Mouse (Mus musculus) retina, postnatal 1 day (tissue): ENCODE results near the gene Dis3.

ENCODE experiments used
- DNase-seq: peaks from one replicate; pipeline ENCODE4 v3.0.0-alpha.2; 2012

Gene Dis3

DNA sequence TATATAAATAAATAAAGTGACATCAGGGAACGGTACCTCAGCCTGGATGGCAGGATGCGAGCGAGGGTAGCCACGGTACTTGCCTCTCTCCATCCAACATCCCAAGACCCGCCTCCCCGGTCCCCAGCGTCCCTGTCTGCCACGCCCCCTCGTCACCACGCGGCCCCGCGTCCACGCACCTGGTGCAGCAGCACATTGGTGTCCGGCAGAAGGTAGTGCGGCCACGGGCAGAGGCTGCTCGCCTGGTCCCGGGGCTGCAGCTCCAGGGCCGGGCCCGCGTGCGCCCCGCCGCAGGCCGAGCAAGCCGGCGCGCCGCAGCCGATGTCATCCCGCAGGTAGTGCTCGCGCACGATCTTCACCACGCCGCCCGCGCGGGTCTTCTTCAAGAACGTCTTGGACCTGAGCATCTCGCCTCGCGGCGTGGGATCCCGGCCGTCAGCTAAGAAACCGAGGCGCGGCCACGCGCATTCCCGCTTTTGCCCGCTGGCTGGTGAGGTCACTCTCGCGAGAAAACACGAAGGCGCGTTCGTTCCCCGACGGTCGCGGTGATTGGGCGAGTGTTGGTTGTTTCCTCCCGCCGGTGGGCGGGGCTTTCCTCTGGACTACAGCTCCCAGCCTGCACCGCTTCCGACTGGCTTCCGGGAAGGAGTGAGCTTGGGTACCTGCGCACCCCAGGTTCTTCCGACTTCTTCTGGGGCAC, at the start of gene Dis3, which contains the start of gene Pibf1:
TSS of gene Dis3 (minus strand) at position 504 of the 700 bp plus-strand sequence.
TSS of gene Pibf1 (plus strand) at position 158 of the 700 bp plus-strand sequence.
- peak; percentile 99 for DNase-seq

DNA sequence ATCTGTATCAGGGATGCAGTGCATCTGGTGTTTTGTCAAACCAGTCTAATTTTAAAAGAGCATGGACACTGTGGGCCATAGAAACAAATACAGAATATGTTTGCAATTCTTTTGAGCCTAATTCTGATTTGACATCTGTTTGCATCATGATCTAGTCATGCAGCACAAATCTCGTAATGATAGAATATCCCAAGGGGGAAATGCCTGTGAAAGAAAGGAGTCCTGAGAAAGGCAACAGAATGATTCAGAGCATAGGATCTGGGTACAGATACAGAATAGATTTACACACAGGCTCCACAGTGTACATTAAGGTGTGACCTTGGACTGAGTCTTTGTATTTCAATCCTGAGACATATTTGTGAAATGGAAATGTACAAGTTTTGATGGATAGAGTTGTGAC, 47.3 kb upstream of the Dis3 start:
- peak; percentile 25 for DNase-seq

- peak; percentile 82 for DNase-seq
Observed at GRCm38 (mm10) chr14:99141786-99142633, 42.4 kb upstream of the Dis3 start.

DNA sequence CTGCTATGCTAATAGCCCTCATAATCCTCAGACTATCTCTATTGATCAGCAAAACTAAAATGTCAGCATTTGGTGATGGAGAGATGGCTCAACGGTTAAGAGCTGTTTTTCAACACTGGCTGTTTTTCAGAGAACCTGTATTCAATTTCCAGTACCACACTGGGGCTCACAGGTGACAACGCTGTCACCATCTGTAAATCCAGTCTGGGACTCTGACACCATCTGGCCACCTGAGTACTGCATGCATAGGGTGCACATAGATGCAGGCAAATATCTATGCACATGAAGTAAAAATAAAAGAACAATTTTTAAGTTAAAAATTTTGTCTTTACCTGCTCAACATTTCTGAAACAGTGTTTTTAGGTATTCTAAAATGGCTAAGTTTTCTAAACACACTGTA, 40.5 kb upstream of the Dis3 start:
- DNase-seq, result no peak

- DNase-seq, result no peak
Observed at GRCm38 (mm10) chr14:99136297-99136696, 36.7 kb upstream of the Dis3 start.

DNA sequence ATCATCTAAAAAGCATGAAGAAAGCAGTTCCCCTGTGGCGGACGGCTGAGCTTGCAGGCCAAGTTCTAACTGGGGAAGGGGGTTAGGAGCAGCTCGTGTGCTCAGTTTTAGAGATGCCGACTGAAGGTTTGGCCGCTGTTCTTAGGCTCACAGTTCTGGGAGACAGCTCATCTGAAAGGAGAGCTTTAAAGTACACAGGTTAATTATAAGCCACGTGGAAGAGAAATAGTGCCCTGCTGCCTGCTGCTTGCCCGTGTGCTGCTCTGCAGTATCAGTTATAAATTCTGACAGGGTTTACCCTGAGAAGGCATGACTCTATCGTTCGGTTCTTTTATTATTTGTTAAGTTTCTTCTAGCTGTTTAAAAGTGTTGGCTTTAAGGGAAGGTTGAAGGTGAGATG, 36.2 kb upstream of the Dis3 start:
- DNase-seq, result peak; percentile 34

- DNase-seq, result no peak
Observed at GRCm38 (mm10) chr14:99134048-99134447, 34.5 kb upstream of the Dis3 start.

DNA sequence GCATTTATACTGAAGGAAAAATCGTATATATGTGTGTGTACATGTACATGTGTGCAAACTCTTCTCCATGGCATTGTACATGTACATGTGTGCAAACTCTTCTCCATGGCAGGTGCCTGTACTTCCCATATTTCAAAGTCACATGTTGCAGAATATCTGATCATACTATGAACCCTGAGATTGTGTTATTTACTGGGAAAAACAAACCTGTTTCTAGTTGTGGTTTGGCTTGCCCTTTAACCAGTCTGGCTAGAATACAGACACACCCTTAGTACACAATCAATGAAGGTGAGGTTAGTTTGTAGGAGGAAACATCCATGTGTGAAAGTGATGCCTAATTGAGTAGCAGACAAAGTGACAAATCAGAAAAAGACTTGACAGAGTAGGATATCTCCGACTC, 29.5 kb upstream of the Dis3 start:
- no peak for DNase-seq

DNA sequence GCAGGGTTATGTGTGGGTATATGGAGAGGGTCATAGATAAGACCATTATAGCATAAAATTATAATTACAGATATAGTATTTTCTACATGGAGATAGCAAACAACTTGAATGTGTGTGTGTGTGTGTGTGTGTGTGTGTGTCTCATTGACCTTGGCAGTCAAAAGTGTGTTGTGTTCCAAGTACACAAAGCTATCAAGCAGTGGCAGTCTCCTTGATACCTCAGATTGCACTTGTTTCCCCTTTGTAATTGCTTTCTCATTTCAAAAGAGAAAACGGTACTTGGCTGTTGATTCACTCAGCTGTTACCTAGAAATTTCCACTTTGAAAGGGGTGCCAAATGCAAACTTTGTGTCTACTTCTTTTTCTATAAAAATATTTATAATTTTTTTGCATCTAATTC, 27.9 kb upstream of the Dis3 start:
- DNase-seq, result no peak

- DNase-seq, result no peak
Observed at GRCm38 (mm10) chr14:99126713-99127112, 27.1 kb upstream of the Dis3 start.

DNA sequence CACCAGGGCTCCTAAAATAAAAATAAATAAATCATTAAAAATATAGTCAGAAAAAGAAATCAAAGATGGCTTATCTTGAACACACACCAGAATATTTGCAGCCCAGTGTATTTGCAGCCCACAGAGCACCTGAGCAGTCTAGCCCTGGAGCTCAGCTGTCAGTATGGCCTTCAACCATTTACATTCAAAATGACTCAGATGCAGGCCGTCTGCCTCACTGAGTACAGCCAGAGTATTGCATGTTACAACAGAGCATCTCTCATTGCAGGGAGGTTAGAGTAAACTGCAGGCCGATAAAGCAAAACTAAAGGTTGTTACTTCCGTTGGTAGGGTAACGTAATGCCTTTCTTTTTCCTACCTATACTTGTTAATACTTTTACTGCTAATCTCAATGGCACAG, 24.5 kb upstream of the Dis3 start:
- no peak for DNase-seq

DNA sequence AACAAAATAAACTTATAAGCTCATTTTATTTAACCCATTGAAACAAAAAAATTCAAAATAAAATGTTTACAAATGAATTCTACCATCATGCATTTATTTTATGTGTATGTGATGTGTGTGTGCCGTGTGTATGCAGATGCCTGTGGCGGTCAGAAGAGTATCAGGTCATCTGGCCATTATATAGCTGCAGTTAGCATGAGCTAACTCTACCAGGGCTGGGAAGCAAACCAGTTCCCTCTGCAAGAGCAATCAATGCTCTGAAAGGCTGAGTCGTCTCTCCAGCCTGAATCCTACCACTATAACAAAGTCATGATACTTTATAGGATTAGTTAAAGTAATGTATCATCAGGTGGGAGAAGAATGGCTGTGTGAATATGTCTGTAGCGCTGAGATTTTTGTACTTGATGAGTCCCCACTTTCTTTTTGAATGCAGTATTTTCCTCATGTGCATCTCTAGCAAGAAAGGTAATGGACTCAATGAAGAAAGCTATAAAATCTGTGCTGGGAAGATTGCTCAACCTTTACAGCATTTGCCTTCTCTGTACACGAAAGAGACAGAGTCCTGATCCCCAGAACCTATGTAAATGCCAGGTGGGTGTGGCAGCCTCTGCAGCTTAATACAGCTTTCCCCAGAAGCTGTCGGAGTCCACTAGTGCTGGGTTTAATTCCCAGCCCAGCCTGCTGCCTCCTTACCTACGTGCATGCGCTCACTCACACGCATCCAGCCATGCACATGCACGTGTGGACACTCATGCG, 22.2 kb upstream of the Dis3 start:
- no peak for DNase-seq

- DNase-seq, result peak; percentile 17
Observed at GRCm38 (mm10) chr14:99117576-99117975, 18.0 kb upstream of the Dis3 start.

DNA sequence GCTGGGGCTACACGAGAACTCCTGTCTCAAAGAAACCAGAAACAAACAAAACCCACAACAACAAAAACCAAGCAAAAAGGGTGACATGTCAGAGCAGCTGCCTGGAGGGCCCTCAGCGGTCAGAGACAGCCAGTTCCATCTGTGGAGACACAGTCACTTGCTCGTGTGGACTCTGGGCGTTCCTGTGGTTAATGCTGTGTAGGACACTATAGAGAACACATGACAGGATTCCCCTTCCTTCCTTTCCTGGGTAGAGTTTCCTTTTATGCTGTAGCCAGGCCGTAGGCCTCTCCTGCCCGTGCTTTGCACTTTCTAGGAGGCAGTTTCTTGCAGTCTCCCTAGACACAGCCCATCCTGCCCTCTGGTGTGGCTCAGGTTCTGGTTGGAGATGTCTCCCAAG, 9.2 kb upstream of the Dis3 start:
- DNase-seq, result no peak

GRCm38 (mm10) chr14:99107631-99108187, 8.1 kb upstream of the Dis3 start:
- DNase-seq, result no peak

DNA sequence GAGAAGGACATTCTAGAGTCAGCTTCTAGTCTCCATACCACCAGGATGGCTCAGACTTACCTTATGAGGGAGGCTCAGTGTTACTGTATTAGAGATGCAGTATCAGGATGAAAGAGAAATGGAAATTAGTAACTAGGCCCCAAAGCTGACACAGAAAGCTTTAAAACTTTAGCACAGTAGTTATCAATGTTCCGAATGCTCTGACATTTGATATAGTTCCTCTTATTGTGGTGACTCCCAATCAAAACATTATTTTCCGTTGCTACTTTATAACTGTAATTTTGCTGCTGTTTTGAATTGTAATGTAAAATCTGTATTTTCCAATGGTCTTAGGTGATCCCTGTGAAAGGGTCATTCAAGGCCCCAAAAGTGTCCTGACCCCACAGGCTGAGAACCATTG, 7.1 kb upstream of the Dis3 start:
- DNase-seq, result no peak

GRCm38 (mm10) chr14:99104542-99105123, 5.1 kb upstream of the Dis3 start:
- DNase-seq, result no peak

GRCm38 (mm10) chr14:99103050-99103449, 3.5 kb upstream of the Dis3 start:
- DNase-seq, result no peak

DNA sequence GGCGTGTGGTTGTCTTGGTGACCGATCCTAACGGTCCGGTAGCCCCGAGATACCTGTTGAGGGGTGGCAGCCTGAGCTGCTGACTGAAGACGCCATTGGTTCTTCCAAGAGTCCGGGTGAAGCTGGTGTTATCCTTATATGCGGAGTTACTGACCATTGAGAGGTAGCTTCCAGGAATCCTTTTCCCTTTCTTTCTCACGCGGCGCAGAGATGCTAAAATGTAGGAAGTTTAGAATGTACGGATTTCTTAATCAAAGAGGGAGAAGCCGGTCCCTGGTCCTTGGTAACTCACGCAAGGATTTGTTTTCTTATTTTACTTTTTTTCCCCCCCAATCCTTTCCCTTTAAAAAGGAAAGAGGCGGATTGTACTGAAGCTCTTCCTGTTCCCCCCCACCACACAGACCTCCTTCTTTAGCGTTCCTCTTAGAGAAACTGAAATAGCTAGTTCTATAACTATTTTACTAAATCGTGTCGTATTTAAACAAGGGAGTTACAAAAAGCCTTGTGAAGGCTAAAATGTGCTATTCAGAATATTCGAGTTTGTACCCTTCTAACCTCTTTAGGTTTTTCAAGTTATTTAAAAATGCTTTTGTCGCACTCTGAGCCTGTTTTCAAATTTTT, 507 bp upstream of the Dis3 start:
- no peak for DNase-seq

- no peak for DNase-seq
Observed at GRCm38 (mm10) chr14:99088947-99089346, 10.6 kb downstream of the Dis3 start.

DNA sequence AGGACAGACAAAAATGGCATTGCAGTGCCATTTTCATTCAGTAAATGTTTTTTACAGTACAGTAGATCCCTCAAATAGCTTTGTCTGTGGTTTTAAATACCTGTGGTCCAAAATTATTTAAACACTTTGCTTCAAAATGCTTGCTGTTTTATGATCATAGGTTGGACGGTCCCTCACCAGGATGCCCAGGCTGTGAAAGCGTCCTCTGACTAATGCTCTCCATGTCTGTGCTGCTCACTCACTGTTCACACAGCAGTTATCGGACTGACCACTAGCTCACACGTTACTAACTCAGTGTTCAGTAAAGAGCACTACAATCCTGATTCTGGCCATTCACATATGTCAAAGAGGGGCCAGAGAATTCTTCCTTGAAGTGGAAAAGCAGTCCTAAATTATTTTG, 28.4 kb downstream of the Dis3 start:
- no peak for DNase-seq

GRCm38 (mm10) chr14:99063091-99063490, 36.5 kb downstream of the Dis3 start:
- DNase-seq, result no peak
